ENCODE assay signal across 10 mouse cellular contexts in the genomic region with DNA sequence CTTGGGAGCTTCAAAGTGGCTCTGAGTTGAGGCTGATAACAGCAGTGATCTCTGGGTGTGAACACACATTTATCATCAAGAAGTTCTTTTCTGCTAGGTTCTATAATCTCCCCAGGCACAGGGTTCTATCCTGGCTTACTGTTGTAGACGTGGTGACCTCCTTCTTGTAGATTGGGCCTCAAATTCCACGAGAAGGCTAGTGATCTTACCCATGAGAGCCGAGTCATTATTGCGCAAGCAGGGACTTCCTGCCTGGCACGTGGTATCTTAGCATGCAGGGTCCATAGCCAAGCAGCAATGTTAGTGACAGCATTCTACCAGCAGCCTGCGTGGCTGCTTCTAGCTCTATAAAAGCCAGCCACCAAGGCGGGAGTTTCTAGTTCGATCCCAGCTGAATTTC. TPM values are rescaled to one million over a fixed set of nuclear protein-coding genes. Genes with fewer than 3 reads are reported as not detected.
DNase-seq lines count a peak whose midpoint lies in the region; ATAC-seq and TF ChIP-seq lines count a peak whose summit lies in the region.
"Had no signal": no experiment of that assay in that cellular context is flagged by ENCODE, and none has a peak within 500 bp of the region (broad histone marks: within the 10 kb centered on the region; RNA-seq: fewer than 3 reads in every experiment).

No protein-coding gene starts in this region.

- H3K36me3 ChIP-seq in intestine, embryonic 15.5 days: peaks cover 8% of the 10 kb centered on the region; the same call in 1 of the 2 replicates

- no peaks in the 10 kb centered on the region for H3K9me3 ChIP-seq in intestine, embryonic 15.5 days

- no peak for TF ChIP-seq CTCF in bone marrow, adult 2 months (IDR thresholded peaks at IDR 0.05; ENCODE audit: control insufficient read depth, insufficient read depth, low read length)

- WGBS in bone marrow, adult 2 months: 18% methylated on average over 8 of the region's 8 CpGs
- WGBS in intestine, embryonic 15.5 days: 69% methylated on average over 8 of the region's 8 CpGs

- DNase-seq in kidney, adult 11 months: peak; percentile 58
- no peak for DNase-seq in kidney, postnatal 10 days
- DNase-seq in layer of hippocampus, adult 11-12 months (ENCODE audit: low spot score): no peak
- DNase-seq in thymus, postnatal 36 days: no peak
- DNase-seq in testis, postnatal 14 days (ENCODE audit: low spot score): no peak

- H3K27ac ChIP-seq in bone marrow, adult 2 months (ENCODE audit: control insufficient read depth, insufficient read depth, low read depth, low read length, poor library complexity): peak overlapping the region; percentile 46
- no peak overlapping the region for H3K27ac ChIP-seq in intestine, embryonic 15.5 days
- H3K27ac ChIP-seq: hindbrain, embryonic 10.5 days; limb, embryonic 12.5 days had no signal

- H3K4me3 ChIP-seq in bone marrow, adult 2 months (replicated peaks; ENCODE audit: control insufficient read depth, low read depth, low read length): no peak overlapping the region
- H3K4me3 ChIP-seq in intestine, embryonic 15.5 days (replicated peaks): no peak overlapping the region
- H3K4me3 ChIP-seq: hindbrain, embryonic 10.5 days; limb, embryonic 12.5 days had no signal

- ATAC-seq in intestine, embryonic 15.5 days: peak; percentile 53
- ATAC-seq in megakaryocyte progenitor cell, adult 5-6 weeks (replicated peaks; ENCODE audit: poor library complexity): peak; percentile 82

- no peak for TF ChIP-seq POLR2A in bone marrow, adult 2 months (IDR thresholded peaks at IDR 0.05; ENCODE audit: borderline replicate concordance, control insufficient read depth, low read depth, low read length)

- no peak overlapping the region for H3K4me2 ChIP-seq in intestine, embryonic 15.5 days (replicated peaks)
- H3K4me2 ChIP-seq: limb, embryonic 12.5 days had no signal

- H3K27me3 ChIP-seq in intestine, embryonic 15.5 days (replicated peaks): no peaks in the 10 kb centered on the region
- H3K27me3 ChIP-seq: limb, embryonic 12.5 days had no signal

- H3K4me1 ChIP-seq in bone marrow, adult 2 months (ENCODE audit: control insufficient read depth, insufficient read depth, low read length): no peaks in the 10 kb centered on the region; the same call in 1 of the 2 replicates
- H3K4me1 ChIP-seq in intestine, embryonic 15.5 days (replicated peaks): peaks cover 7% of the 10 kb centered on the region

- H3K9ac ChIP-seq in intestine, embryonic 15.5 days: no peak overlapping the region
- H3K9ac ChIP-seq: limb, embryonic 12.5 days had no signal

RNA-seq across cellular contexts. Expression of a gene that starts 32.0 kb away (rescaled TPM):
- 6.7 and 7.1 TPM in 2 replicates for polyA plus RNA-seq in bone marrow, adult 2 months (2011; ENCODE audit: insufficient read depth, insufficient read length, low replicate concordance, missing spikeins)
- polyA plus RNA-seq in intestine, embryonic 15.5 days (2015; fragmentation: Nextera tagmentation; extraction: Ambion mirVana): 34.5 and 36.6 TPM in 2 replicates
- 18.5 and 24.2 TPM in 2 replicates for total RNA-seq in megakaryocyte progenitor cell, adult 5-6 weeks (2015)
- 11.0 and 14.3 TPM in 2 replicates for total RNA-seq in megakaryocyte progenitor cell, adult 5-6 weeks (2017)
